Mouse (Mus musculus) intestine, embryonic 15.5 days (tissue): ENCODE results near the gene Fam186b. TPM values are rescaled to one million over a fixed set of nuclear protein-coding genes. Genes with fewer than 3 reads are reported as not detected.

Source experiments
- ATAC-seq: fragments of 200-750 bp; cut with Nextera tagmentation; 2 replicates; pipeline ENCODE4 v1.8.0; 2017; ENCODE audit warnings: moderate TSS enrichment, moderate library complexity
- H3K27ac ChIP-seq: fragments of 300-500 bp; sonication (generic); 2 replicates; pipeline ENCODE4 v1.5.1; 2015; ENCODE audit warnings: mild to moderate bottlenecking, inconsistent platforms
- H3K27me3 ChIP-seq: fragments of 300-500 bp; sonication (generic); replicated peaks from 2 replicates; pipeline ENCODE4 v1.6.1; 2015; ENCODE audit warnings: inconsistent platforms
- H3K36me3 ChIP-seq: fragments of 300-500 bp; sonication (generic); 2 replicates; pipeline ENCODE4 v1.6.1; 2015; ENCODE audit warnings: inconsistent platforms
- H3K4me1 ChIP-seq: fragments of 300-500 bp; sonication (generic); replicated peaks from 2 replicates; pipeline ENCODE4 v1.6.1; 2015; ENCODE audit warnings: inconsistent platforms
- H3K4me2 ChIP-seq: fragments of 300-500 bp; sonication (generic); replicated peaks from 2 replicates; pipeline ENCODE4 v1.6.1; 2015; ENCODE audit warnings: mild to moderate bottlenecking, inconsistent platforms
- H3K4me3 ChIP-seq: fragments of 300-500 bp; sonication (generic); replicated peaks from 2 replicates; pipeline ENCODE4 v1.5.1; 2015; ENCODE audit warnings: inconsistent platforms
- H3K9ac ChIP-seq: fragments of 300-500 bp; sonication (generic); 2 replicates; pipeline ENCODE4 v1.6.1; 2015; ENCODE audit warnings: inconsistent platforms
- H3K9me3 ChIP-seq: fragments of 300-500 bp; sonication (generic); 2 replicates; pipeline ENCODE4 v1.6.1; 2016; ENCODE audit warnings: inconsistent platforms
- WGBS: fragments of 180-500 bp; shearing (Covaris S2); methylation state at CpG from one replicate; pipeline ENCODE4 v1.1.7; 2015; 5-methylcytosine and 5-hydroxymethylcytosine counted together
- polyA plus RNA-seq: library from polyadenylated mRNA; unstranded; fragments of >200 nt; fragmentation: Nextera tagmentation; extraction: Ambion mirVana; gene quantifications from 2 replicates; pipeline ENCODE4 v1.2.1, GENCODE M21; 2015

The Fam186b gene
- polyA plus RNA-seq, 1 experiment from 2014 or later, result 0.18 TPM

DNA sequence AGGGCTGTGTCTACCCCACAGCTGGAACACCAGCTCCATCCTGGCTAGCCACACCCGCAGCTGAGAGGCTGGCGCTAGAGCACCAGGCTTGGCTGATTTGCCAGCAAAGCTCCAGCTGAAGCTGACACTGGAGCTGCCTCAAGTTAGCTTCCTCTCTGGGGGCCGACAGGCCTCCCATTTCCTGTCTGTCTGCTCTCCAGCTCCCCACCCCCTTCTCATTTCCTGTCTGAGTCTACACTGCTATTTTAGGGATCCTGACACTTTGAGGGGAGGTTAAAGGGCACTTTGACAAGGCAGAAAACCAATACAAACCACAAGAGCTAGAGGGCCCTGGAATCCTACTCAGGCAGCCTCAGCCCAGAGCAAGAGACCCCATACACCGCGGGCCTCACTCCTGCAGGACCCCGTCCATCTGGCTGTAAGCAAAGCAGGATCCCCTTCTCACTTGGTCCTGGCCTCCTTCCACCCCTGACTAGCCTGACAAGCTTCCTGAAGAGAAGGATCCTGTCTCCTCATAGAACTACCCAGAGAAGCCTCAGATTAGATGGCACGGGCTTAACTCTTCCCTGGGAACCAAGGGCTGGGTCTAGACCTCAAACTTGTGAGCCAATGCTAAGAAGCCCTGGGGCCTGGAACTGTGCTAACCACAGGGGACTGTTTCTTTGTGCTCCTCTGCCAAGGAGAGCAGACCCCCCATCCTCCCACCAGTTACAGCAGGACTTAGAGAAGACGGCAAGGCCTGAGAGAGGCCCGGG, 37.4 kb upstream of the Fam186b start:
- Histone ChIP-seq H3K4me3 (no peak overlapping the region), H3K4me2 (peak overlapping the region; percentile 23; the same call in 1 of the 2 replicates), H3K9me3 (no peaks in the 10 kb centered on the region), H3K27ac (peak overlapping the region; percentile 95), H3K4me1 (peaks cover 31% of the 10 kb centered on the region), H3K9ac (no peak overlapping the region), H3K27me3 (no peaks in the 10 kb centered on the region), H3K36me3 (no peaks in the 10 kb centered on the region)
- peak; percentile 87 for ATAC-seq
- 31% methylated on average over 9 of the region's 9 CpGs for WGBS

DNA sequence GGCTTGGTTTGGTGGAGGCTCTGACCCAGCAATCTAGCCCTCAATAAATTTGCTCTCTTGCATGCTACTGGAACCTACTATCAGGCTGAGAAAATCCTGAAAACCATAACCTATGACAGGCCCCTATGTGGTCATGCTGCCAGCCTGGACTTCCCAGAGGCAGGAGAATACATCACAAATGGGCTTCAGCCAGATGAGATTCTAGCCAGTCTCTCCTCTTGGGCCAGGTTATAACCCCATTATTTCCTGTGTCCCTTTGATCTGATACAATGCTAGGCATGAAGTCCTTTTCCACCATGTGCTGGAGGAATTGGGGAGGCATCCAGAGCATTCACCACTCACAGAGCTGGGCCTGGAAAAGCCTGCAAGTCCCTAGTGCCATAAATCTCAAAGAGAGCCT, 36.4 kb upstream of the Fam186b start:
- Histone ChIP-seq H3K27ac (peak overlapping the region; percentile 95), H3K9ac (no peak overlapping the region), H3K27me3 (no peaks in the 10 kb centered on the region), H3K36me3 (peaks cover 3% of the 10 kb centered on the region; the same call in 1 of the 2 replicates), H3K4me2 (no peak overlapping the region), H3K9me3 (no peaks in the 10 kb centered on the region), H3K4me1 (peaks cover 31% of the 10 kb centered on the region), H3K4me3 (no peak overlapping the region)
- no peak for ATAC-seq

GRCm38 (mm10) chr15:99331341-99331740, 35.7 kb upstream of the Fam186b start:
- Histone ChIP-seq H3K27ac (no peak overlapping the region), H3K4me2 (no peak overlapping the region)
- WGBS, result 89% methylated on average over 5 of the region's 5 CpGs

GRCm38 (mm10) chr15:99330324-99330723, 34.6 kb upstream of the Fam186b start:
- H3K36me3 ChIP-seq, result peaks cover 3% of the 10 kb centered on the region; the same call in 1 of the 2 replicates
- no peak overlapping the region for H3K4me3 ChIP-seq
- H3K9me3 ChIP-seq, result no peaks in the 10 kb centered on the region
- WGBS, result 87% methylated on average over 2 of the region's 2 CpGs
- H3K4me2 ChIP-seq, result no peak overlapping the region
- H3K27me3 ChIP-seq, result no peaks in the 10 kb centered on the region
- no peak overlapping the region for H3K27ac ChIP-seq
- no peak overlapping the region for H3K9ac ChIP-seq
- H3K4me1 ChIP-seq, result peaks cover 31% of the 10 kb centered on the region
- no peak for ATAC-seq

More at GRCm38 (mm10) chr15:99331341-99331740, 35.7 kb upstream of the Fam186b start:
- H3K4me1 ChIP-seq, result peaks cover 31% of the 10 kb centered on the region
- ATAC-seq, result no peak
- no peaks in the 10 kb centered on the region for H3K27me3 ChIP-seq
- H3K4me3 ChIP-seq, result no peak overlapping the region
- H3K9me3 ChIP-seq, result no peaks in the 10 kb centered on the region
- peaks cover 3% of the 10 kb centered on the region; the same call in 1 of the 2 replicates for H3K36me3 ChIP-seq
- no peak overlapping the region for H3K9ac ChIP-seq

DNA sequence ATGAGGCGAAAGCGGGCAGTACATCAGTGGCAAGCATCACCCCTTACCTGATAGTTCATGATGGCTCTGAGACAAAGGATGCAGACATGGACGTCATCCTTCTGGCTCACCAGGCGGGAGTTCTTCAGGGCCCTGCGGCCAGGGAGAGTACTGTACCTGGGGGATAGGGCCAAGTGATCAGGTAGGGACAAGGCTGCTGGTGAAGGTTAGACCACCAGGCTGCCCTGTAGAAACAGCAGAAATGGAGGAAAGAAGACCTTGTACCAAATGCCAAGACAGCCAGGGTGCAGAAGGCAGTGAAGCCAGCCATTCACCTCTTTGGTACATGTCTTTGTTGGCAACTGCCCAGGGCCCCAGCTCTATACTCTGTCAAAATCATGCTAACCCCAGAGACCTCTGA, 32.3 kb upstream of the Fam186b start:
- Histone ChIP-seq H3K4me1 (peaks cover 15% of the 10 kb centered on the region), H3K27me3 (no peaks in the 10 kb centered on the region), H3K9ac (no peak overlapping the region), H3K27ac (no peak overlapping the region), H3K4me3 (no peak overlapping the region), H3K4me2 (no peak overlapping the region), H3K36me3 (peaks cover 8% of the 10 kb centered on the region; the same call in 1 of the 2 replicates), H3K9me3 (no peaks in the 10 kb centered on the region)
- WGBS, result 96% methylated on average over 5 of the region's 5 CpGs
- ATAC-seq, result no peak

- Histone ChIP-seq H3K27me3 (no peaks in the 10 kb centered on the region), H3K27ac (no peak overlapping the region), H3K4me3 (no peak overlapping the region), H3K9me3 (no peaks in the 10 kb centered on the region), H3K4me2 (no peak overlapping the region), H3K9ac (no peak overlapping the region), H3K4me1 (peaks cover 4% of the 10 kb centered on the region; the same call in 1 of the 2 replicates), H3K36me3 (peaks cover 12% of the 10 kb centered on the region; the same call in 1 of the 2 replicates)
- 70% methylated on average over 1 of the region's 1 CpGs for WGBS
- no peak for ATAC-seq
Measured at GRCm38 (mm10) chr15:99326959-99327358, 31.3 kb upstream of the Fam186b start.

- no peaks in the 10 kb centered on the region for H3K9me3 ChIP-seq
- H3K4me3 ChIP-seq, result no peak overlapping the region
- H3K4me2 ChIP-seq, result no peak overlapping the region
- no peak for ATAC-seq
- H3K4me1 ChIP-seq, result no peaks in the 10 kb centered on the region
- H3K36me3 ChIP-seq, result peaks cover 17% of the 10 kb centered on the region
- 30% methylated on average over 2 of the region's 2 CpGs for WGBS
- no peaks in the 10 kb centered on the region for H3K27me3 ChIP-seq
- 0 out of 2 replicates have a peak overlapping the region, but pooled peaks have one; percentile 11 for H3K27ac ChIP-seq
- no peak overlapping the region for H3K9ac ChIP-seq
Measured at GRCm38 (mm10) chr15:99326407-99326806, 30.7 kb upstream of the Fam186b start.

GRCm38 (mm10) chr15:99325598-99325997, 29.9 kb upstream of the Fam186b start:
- Histone ChIP-seq H3K36me3 (peaks cover 20% of the 10 kb centered on the region), H3K4me2 (no peak overlapping the region), H3K4me1 (no peaks in the 10 kb centered on the region), H3K27ac (no peak overlapping the region), H3K9ac (no peak overlapping the region), H3K9me3 (no peaks in the 10 kb centered on the region), H3K27me3 (no peaks in the 10 kb centered on the region), H3K4me3 (no peak overlapping the region)
- WGBS, result 90% methylated on average over 6 of the region's 6 CpGs
- ATAC-seq, result no peak

GRCm38 (mm10) chr15:99324151-99324550, 28.5 kb upstream of the Fam186b start:
- 77% methylated on average over 9 of the region's 9 CpGs for WGBS
- H3K4me3 ChIP-seq, result no peak overlapping the region

DNA sequence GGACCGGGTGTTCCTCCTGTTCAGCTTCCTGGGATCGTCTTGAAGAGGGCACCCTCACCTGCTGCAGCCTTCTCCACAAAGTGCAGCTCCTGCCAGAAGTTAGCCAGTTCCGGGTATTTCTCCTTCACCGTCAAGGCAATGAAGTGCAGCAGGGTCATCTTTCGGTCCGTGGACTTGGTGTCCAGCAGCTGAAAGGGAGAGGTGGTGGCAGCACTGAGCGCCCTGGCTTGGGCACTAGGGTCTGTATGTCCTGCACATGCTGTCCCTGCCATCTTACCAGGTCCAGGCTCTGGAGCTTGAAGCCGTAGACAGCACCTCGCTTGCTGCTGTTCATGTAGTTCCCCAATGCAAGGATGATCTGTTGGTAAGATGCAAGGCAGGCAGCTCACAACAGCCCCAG, 25.3 kb upstream of the Fam186b start:
- WGBS, result 79% methylated on average over 9 of the region's 9 CpGs
- H3K36me3 ChIP-seq, result peaks cover 35% of the 10 kb centered on the region

More at GRCm38 (mm10) chr15:99324151-99324550, 28.5 kb upstream of the Fam186b start:
- peaks cover 23% of the 10 kb centered on the region for H3K36me3 ChIP-seq
- no peak for ATAC-seq
- H3K4me2 ChIP-seq, result no peak overlapping the region
- no peak overlapping the region for H3K27ac ChIP-seq
- H3K9me3 ChIP-seq, result no peaks in the 10 kb centered on the region
- H3K9ac ChIP-seq, result no peak overlapping the region
- H3K4me1 ChIP-seq, result no peaks in the 10 kb centered on the region
- no peaks in the 10 kb centered on the region for H3K27me3 ChIP-seq

GRCm38 (mm10) chr15:99320168-99320674, 24.5 kb upstream of the Fam186b start:
- H3K27me3 ChIP-seq, result no peaks in the 10 kb centered on the region
- no peak overlapping the region for H3K4me3 ChIP-seq
- 0 out of 2 replicates have a peak, but pooled peaks cover 3% of the 10 kb centered on the region for H3K4me1 ChIP-seq
- no peak overlapping the region for H3K27ac ChIP-seq
- H3K36me3 ChIP-seq, result peaks cover 37% of the 10 kb centered on the region
- 79% methylated on average over 10 of the region's 10 CpGs for WGBS
- no peak overlapping the region for H3K4me2 ChIP-seq
- H3K9ac ChIP-seq, result no peak overlapping the region
- ATAC-seq, result no peak
- H3K9me3 ChIP-seq, result no peaks in the 10 kb centered on the region

More for the DNA sequence above, 25.3 kb upstream of the Fam186b start:
- H3K27me3 ChIP-seq, result no peaks in the 10 kb centered on the region
- H3K4me1 ChIP-seq, result 0 out of 2 replicates have a peak, but pooled peaks cover 3% of the 10 kb centered on the region
- H3K4me3 ChIP-seq, result no peak overlapping the region
- no peak for ATAC-seq
- no peak overlapping the region for H3K27ac ChIP-seq
- H3K9me3 ChIP-seq, result no peaks in the 10 kb centered on the region
- H3K4me2 ChIP-seq, result no peak overlapping the region
- no peak overlapping the region for H3K9ac ChIP-seq

GRCm38 (mm10) chr15:99319411-99319871, 23.8 kb upstream of the Fam186b start:
- Histone ChIP-seq H3K9ac (no peak overlapping the region), H3K9me3 (no peaks in the 10 kb centered on the region), H3K36me3 (peaks cover 33% of the 10 kb centered on the region), H3K27me3 (no peaks in the 10 kb centered on the region), H3K4me1 (peaks cover 3% of the 10 kb centered on the region; the same call in 1 of the 2 replicates), H3K27ac (no peak overlapping the region), H3K4me2 (no peak overlapping the region), H3K4me3 (no peak overlapping the region)
- ATAC-seq, result no peak
- 74% methylated on average over 3 of the region's 3 CpGs for WGBS
